Mouse (Mus musculus): ENCODE results near the gene Slc1a2. TPM values are rescaled to one million over a fixed set of nuclear protein-coding genes. Genes with fewer than 3 reads are reported as not detected.

Slc1a2 gene
- total and polyA plus RNA-seq, 2 experiments from 2014 or later = 18.4 to 82.0 TPM

GRCm38 (mm10) chr2:102768267-102768666, 109.8 kb downstream of the Slc1a2 start:
- no peaks in the 10 kb centered on the region for H3K27me3 ChIP-seq (ENCODE audit: insufficient read depth, low read length)
- H3K4me2 ChIP-seq (ENCODE audit: low read depth) = no peak overlapping the region
- no peak for TF ChIP-seq CTCF (IDR thresholded peaks at IDR 0.05; ENCODE audit: low read depth)
- ATAC-seq (no peak), DNase-seq (no peak)
- no peak overlapping the region for H3K9ac ChIP-seq
- 79% methylated on average over 3 of the region's 3 CpGs for WGBS
- H3K36me3 ChIP-seq (ENCODE audit: insufficient read depth) = 0 out of 2 replicates have a peak, but pooled peaks cover 2% of the 10 kb centered on the region
- no peaks in the 10 kb centered on the region for H3K4me1 ChIP-seq (ENCODE audit: insufficient read depth)
- H3K27ac ChIP-seq (ENCODE audit: low read depth, low read length) = no peak overlapping the region
- no peaks in the 10 kb centered on the region for H3K9me3 ChIP-seq (ENCODE audit: low read length)
- H3K4me3 ChIP-seq (ENCODE audit: low read depth, low read length) = no peak overlapping the region

GRCm38 (mm10) chr2:102771304-102771703, 112.8 kb downstream of the Slc1a2 start:
- whole genome bisulfite sequencing = 92% methylated on average over 1 of the region's 1 CpGs
- no peaks in the 10 kb centered on the region for H3K4me1 ChIP-seq (ENCODE audit: insufficient read depth)
- H3K27me3 ChIP-seq (ENCODE audit: insufficient read depth, low read length) = no peaks in the 10 kb centered on the region
- H3K9me3 ChIP-seq (ENCODE audit: low read length) = no peaks in the 10 kb centered on the region
- ATAC-seq (no peak), DNase-seq (no peak)
- no peak overlapping the region for H3K4me3 ChIP-seq (ENCODE audit: low read depth, low read length)
- H3K27ac ChIP-seq (ENCODE audit: low read depth, low read length) = no peak overlapping the region
- H3K4me2 ChIP-seq (ENCODE audit: low read depth) = no peak overlapping the region
- no peak for TF ChIP-seq CTCF (IDR thresholded peaks at IDR 0.05; ENCODE audit: low read depth)
- no peak overlapping the region for H3K9ac ChIP-seq
- H3K36me3 ChIP-seq (ENCODE audit: insufficient read depth) = no peaks in the 10 kb centered on the region

GRCm38 (mm10) chr2:102772276-102772675, 113.8 kb downstream of the Slc1a2 start:
- WGBS = 98% methylated on average over 5 of the region's 5 CpGs
- DNase-seq = no peak
- Histone ChIP-seq H3K27me3 (ENCODE audit: insufficient read depth, low read length) (no peaks in the 10 kb centered on the region), H3K9ac (no peak overlapping the region), H3K27ac (ENCODE audit: low read depth, low read length) (no peak overlapping the region), H3K4me3 (ENCODE audit: low read depth, low read length) (no peak overlapping the region), H3K36me3 (ENCODE audit: insufficient read depth) (no peaks in the 10 kb centered on the region), H3K4me1 (ENCODE audit: insufficient read depth) (no peaks in the 10 kb centered on the region), H3K9me3 (ENCODE audit: low read length) (no peaks in the 10 kb centered on the region), H3K4me2 (ENCODE audit: low read depth) (no peak overlapping the region)
- no peak for TF ChIP-seq CTCF (IDR thresholded peaks at IDR 0.05; ENCODE audit: low read depth)
- ATAC-seq = no peak

GRCm38 (mm10) chr2:102774700-102775099, 116.2 kb downstream of the Slc1a2 start:
- Histone ChIP-seq H3K36me3 (ENCODE audit: insufficient read depth) (no peaks in the 10 kb centered on the region), H3K9ac (no peak overlapping the region), H3K27me3 (ENCODE audit: insufficient read depth, low read length) (no peaks in the 10 kb centered on the region), H3K4me2 (ENCODE audit: low read depth) (no peak overlapping the region), H3K27ac (ENCODE audit: low read depth, low read length) (no peak overlapping the region), H3K4me3 (ENCODE audit: low read depth, low read length) (no peak overlapping the region), H3K9me3 (ENCODE audit: low read length) (no peaks in the 10 kb centered on the region), H3K4me1 (ENCODE audit: insufficient read depth) (no peaks in the 10 kb centered on the region)
- ATAC-seq = no peak
- 85% methylated on average over 4 of the region's 4 CpGs for WGBS
- TF ChIP-seq CTCF (IDR thresholded peaks at IDR 0.05; ENCODE audit: low read depth) = no peak
- no peak for DNase-seq

GRCm38 (mm10) chr2:102775561-102775960, 117.1 kb downstream of the Slc1a2 start:
- no peaks in the 10 kb centered on the region for H3K27me3 ChIP-seq (ENCODE audit: insufficient read depth, low read length)

GRCm38 (mm10) chr2:102778208-102778607, 119.7 kb downstream of the Slc1a2 start:
- ATAC-seq (no peak), DNase-seq (no peak)
- H3K4me2 ChIP-seq (ENCODE audit: low read depth) = no peak overlapping the region
- no peaks in the 10 kb centered on the region for H3K27me3 ChIP-seq (ENCODE audit: insufficient read depth, low read length)
- WGBS = 88% methylated on average over 3 of the region's 3 CpGs
- no peak overlapping the region for H3K9ac ChIP-seq
- H3K36me3 ChIP-seq (ENCODE audit: insufficient read depth) = no peaks in the 10 kb centered on the region
- H3K4me1 ChIP-seq (ENCODE audit: insufficient read depth) = no peaks in the 10 kb centered on the region; the same call in 1 of the 2 replicates
- no peaks in the 10 kb centered on the region for H3K9me3 ChIP-seq (ENCODE audit: low read length)
- H3K27ac ChIP-seq (ENCODE audit: low read depth, low read length) = no peak overlapping the region
- no peak overlapping the region for H3K4me3 ChIP-seq (ENCODE audit: low read depth, low read length)
- TF ChIP-seq CTCF (IDR thresholded peaks at IDR 0.05; ENCODE audit: low read depth) = no peak

More at GRCm38 (mm10) chr2:102775561-102775960, 117.1 kb downstream of the Slc1a2 start:
- DNase-seq (no peak), ATAC-seq (no peak)
- no peak for TF ChIP-seq CTCF (IDR thresholded peaks at IDR 0.05; ENCODE audit: low read depth)
- Histone ChIP-seq H3K9ac (no peak overlapping the region), H3K9me3 (ENCODE audit: low read length) (no peaks in the 10 kb centered on the region), H3K4me2 (ENCODE audit: low read depth) (no peak overlapping the region), H3K27ac (ENCODE audit: low read depth, low read length) (no peak overlapping the region), H3K4me3 (ENCODE audit: low read depth, low read length) (no peak overlapping the region), H3K36me3 (ENCODE audit: insufficient read depth) (no peaks in the 10 kb centered on the region), H3K4me1 (ENCODE audit: insufficient read depth) (no peaks in the 10 kb centered on the region)
- 33% methylated on average over 1 of the region's 1 CpGs for WGBS

- WGBS = 55% methylated on average over 7 of the region's 7 CpGs
Measured at GRCm38 (mm10) chr2:102782751-102783150, 124.3 kb downstream of the Slc1a2 start.

More at GRCm38 (mm10) chr2:102782751-102783150, 124.3 kb downstream of the Slc1a2 start:
- no peak for DNase-seq
- H3K4me2 ChIP-seq (ENCODE audit: low read depth) = no peak overlapping the region
- no peak for ATAC-seq
- H3K4me3 ChIP-seq (ENCODE audit: low read depth, low read length) = no peak overlapping the region
- no peaks in the 10 kb centered on the region for H3K9me3 ChIP-seq (ENCODE audit: low read length)
- H3K36me3 ChIP-seq (ENCODE audit: insufficient read depth) = no peaks in the 10 kb centered on the region
- H3K4me1 ChIP-seq (ENCODE audit: insufficient read depth) = no peaks in the 10 kb centered on the region; the same call in 1 of the 2 replicates
- no peaks in the 10 kb centered on the region for H3K27me3 ChIP-seq (ENCODE audit: insufficient read depth, low read length)
- no peak for TF ChIP-seq CTCF (IDR thresholded peaks at IDR 0.05; ENCODE audit: low read depth)
- no peak overlapping the region for H3K27ac ChIP-seq (ENCODE audit: low read depth, low read length)
- H3K9ac ChIP-seq = no peak overlapping the region

All from forebrain, postnatal 0 days (tissue).